ENCODE assay signal across 20 mouse cellular contexts in the genomic region with DNA sequence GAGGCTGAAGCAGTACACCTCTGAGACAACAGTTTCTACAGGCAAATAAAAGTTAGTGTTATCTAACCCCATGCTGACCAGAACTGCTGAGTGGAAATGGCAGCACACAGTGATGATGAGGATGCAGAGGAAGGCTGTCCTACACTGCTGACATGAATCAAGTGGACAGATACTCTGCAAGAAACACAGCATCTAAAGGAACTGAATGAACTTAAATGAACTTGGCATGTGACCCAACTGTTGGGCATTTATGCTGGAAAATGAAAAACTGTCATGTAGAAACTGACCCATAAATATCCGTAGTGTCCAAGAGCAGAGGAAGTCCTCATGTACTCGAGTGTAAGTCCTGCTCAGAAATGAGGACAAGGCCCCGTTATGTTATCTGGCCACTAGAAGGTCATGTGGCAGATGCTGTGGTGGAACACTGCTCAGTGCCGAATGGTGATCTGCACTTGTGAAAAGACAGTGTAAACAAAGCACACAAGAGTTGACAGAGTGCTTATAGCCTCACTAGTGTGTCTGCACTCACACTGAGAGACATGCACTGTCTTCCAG. TPM values are rescaled to one million over a fixed set of nuclear protein-coding genes. Genes with fewer than 3 reads are reported as not detected.
DNase-seq lines count a peak whose midpoint lies in the region.
"Had no signal": no experiment of that assay in that cellular context is flagged by ENCODE, and none has a peak within 500 bp of the region (broad histone marks: within the 10 kb centered on the region; RNA-seq: fewer than 3 reads in every experiment).

No protein-coding gene starts in this region.

- peak; percentile 27 to 76 for DNase-seq in adrenal gland, adult (ENCODE audit: inconsistent age in 2 of 2, low spot score in 1 of 2)
- DNase-seq in adrenal gland, postnatal 25 days, result no peak
- DNase-seq in adrenal gland, adult 8-10 months, result peak; percentile 48
- DNase-seq in adrenal gland, adult 18-20 months (ENCODE audit: low spot score in 2 of 2), result no peak
- DNase-seq in heart, adult 11 months, result peak; percentile 63
- no peak for DNase-seq in heart, adult 8-10 months (ENCODE audit: low spot score)
- DNase-seq: B cell, adult 2 months; cerebellum, adult 11 months; cerebellum, adult 18-20 months; cerebellum, adult 8-10 months; cerebellum, adult 9-11 months; cerebellum, postnatal 14 days; cerebellum, postnatal 36 days; embryo, embryonic 11 days; forebrain, postnatal 0 days had no signal

RNA-seq across cellular contexts. Expression of a gene that starts 13.9 kb away (rescaled TPM):
- total RNA-seq in adrenal gland, postnatal 25 days (2021), result not detected in 2 replicates
- not detected for total RNA-seq in adrenal gland, adult 8-10 months (2022)
- not detected for total RNA-seq in adrenal gland, adult 18-20 months (2021)
- total RNA-seq in heart, adult 8-10 months (2022), result not detected
- total RNA-seq: adrenal gland, postnatal 36 days; CH12.LX; common myeloid progenitor, adult 5-6 weeks; forebrain, postnatal 0 days; G1E; gastrocnemius, adult 18-20 months had no signal

RNA-seq across cellular contexts. Expression of a gene that starts 24.6 kb away (rescaled TPM):
- total RNA-seq in adrenal gland, postnatal 25 days (2021), result 20.3 and 23.9 TPM in 2 replicates
- 10 to 100 TPM; 22.9 to 25.2 (median 24.8) TPM for total RNA-seq in adrenal gland, adult 8-10 months (2022)
- total RNA-seq in adrenal gland, adult 18-20 months (2021), result 10 to 100 TPM; 20.0 to 26.3 TPM
- 10 to 100 TPM; 45.2 to 50.8 (median 46.9) TPM for total RNA-seq in heart, adult 8-10 months (2022)

RNA-seq across cellular contexts. Expression of a gene that starts 35.9 kb away (rescaled TPM):
- 118 and 138 TPM in 2 replicates for total RNA-seq in adrenal gland, postnatal 25 days (2021)
- total RNA-seq in adrenal gland, adult 8-10 months (2022), result 100 to 1,000 TPM; 132 to 160 (median 142) TPM
- 100 to 1,000 TPM in 1 of 2 experiments, 10 to 100 TPM in 1; 83.7 to 121 TPM for total RNA-seq in adrenal gland, adult 18-20 months (2021)
- 10 to 100 TPM; 66.2 to 94.7 (median 75.8) TPM for total RNA-seq in heart, adult 8-10 months (2022)

RNA-seq across cellular contexts. Expression of a gene that starts 55.6 kb away (rescaled TPM):
- 10.0 and 14.8 TPM in 2 replicates for total RNA-seq in adrenal gland, postnatal 25 days (2021)
- total RNA-seq in adrenal gland, adult 8-10 months (2022), result 10 to 100 TPM in 3 of 4 experiments, 1 to 10 TPM in 1; 8.3 to 12.8 (median 11.1) TPM
- 1 to 10 TPM; 4.5 to 6.2 TPM for total RNA-seq in adrenal gland, adult 18-20 months (2021)
- 1 to 10 TPM; 4.1 to 7.8 (median 6.6) TPM for total RNA-seq in heart, adult 8-10 months (2022)

Comparison
In these comparisons a context has a peak if more than half of its experiments do, and no peak if none do; other contexts are left out.
1. DNase-seq: peak in adrenal gland, adult (2 of 2), adrenal gland, adult 8-10 months (single experiment) and heart, adult 11 months (single experiment); none in adrenal gland, postnatal 25 days (single experiment), adrenal gland, adult 18-20 months (0 of 2) and heart, adult 8-10 months (single experiment).